Mouse (Mus musculus): ENCODE measurements at regions not wholly inside any gene's neighbourhood (a gene's known extent, or its start where the extent isn't known, plus 50 kb on each side); places are given as distances from the start of the nearest gene placed in this dataset.

GRCm38 (mm10) chr12:54272696-54273095 lies 69.0 kb upstream of the Egln3 start:
- no peaks in the 10 kb centered on the region for H3K9me3 ChIP-seq (replicated peaks; ENCODE audit: control insufficient read depth, insufficient read depth, low read length, poor library complexity, severe bottlenecking)
- no peak overlapping the region for H3K4me3 ChIP-seq (ENCODE audit: low read depth, low read length)
- no peaks in the 10 kb centered on the region for H3K27me3 ChIP-seq (ENCODE audit: control insufficient read depth, insufficient read depth, low read length, poor library complexity, severe bottlenecking)
- TF ChIP-seq POLR2A (IDR thresholded peaks at IDR 0.05; ENCODE audit: insufficient read depth, low read length): no peak
- TF ChIP-seq CTCF (IDR thresholded peaks at IDR 0.05; ENCODE audit: low read depth, low read length): no peak
- TF ChIP-seq EP300 (IDR thresholded peaks at IDR 0.05; ENCODE audit: insufficient read depth, low read depth, low read length): no peak
- no peak overlapping the region for H3K27ac ChIP-seq (ENCODE audit: insufficient read depth, low read length)
- no peak overlapping the region for H3K9ac ChIP-seq (ENCODE audit: low read depth, poor library complexity, severe bottlenecking)
- no peaks in the 10 kb centered on the region for H3K36me3 ChIP-seq (ENCODE audit: control insufficient read depth, insufficient read depth, low read length, poor library complexity, severe bottlenecking)
- H3K4me1 ChIP-seq (ENCODE audit: control insufficient read depth, insufficient read depth, low read length): no peaks in the 10 kb centered on the region

GRCm38 (mm10) chr12:54272226-54272625 lies 68.6 kb upstream of the Egln3 start:
- H3K4me1 ChIP-seq (ENCODE audit: control insufficient read depth, insufficient read depth, low read length): no peaks in the 10 kb centered on the region
- no peak overlapping the region for H3K9ac ChIP-seq (ENCODE audit: low read depth, poor library complexity, severe bottlenecking)
- H3K27ac ChIP-seq (ENCODE audit: insufficient read depth, low read length): no peak overlapping the region
- no peak overlapping the region for H3K4me3 ChIP-seq (ENCODE audit: low read depth, low read length)
- H3K36me3 ChIP-seq (ENCODE audit: control insufficient read depth, insufficient read depth, low read length, poor library complexity, severe bottlenecking): no peaks in the 10 kb centered on the region
- TF ChIP-seq EP300 (IDR thresholded peaks at IDR 0.05; ENCODE audit: insufficient read depth, low read depth, low read length): no peak
- TF ChIP-seq POLR2A (IDR thresholded peaks at IDR 0.05; ENCODE audit: insufficient read depth, low read length): no peak
- no peak for TF ChIP-seq CTCF (IDR thresholded peaks at IDR 0.05; ENCODE audit: low read depth, low read length)
- H3K27me3 ChIP-seq (ENCODE audit: control insufficient read depth, insufficient read depth, low read length, poor library complexity, severe bottlenecking): no peaks in the 10 kb centered on the region
- H3K9me3 ChIP-seq (replicated peaks; ENCODE audit: control insufficient read depth, insufficient read depth, low read length, poor library complexity, severe bottlenecking): no peaks in the 10 kb centered on the region

- Histone ChIP-seq H3K4me1 (ENCODE audit: control insufficient read depth, insufficient read depth, low read length) (no peaks in the 10 kb centered on the region), H3K27me3 (ENCODE audit: control insufficient read depth, insufficient read depth, low read length, poor library complexity, severe bottlenecking) (no peaks in the 10 kb centered on the region), H3K27ac (ENCODE audit: insufficient read depth, low read length) (no peak overlapping the region), H3K4me3 (ENCODE audit: low read depth, low read length) (no peak overlapping the region), H3K36me3 (ENCODE audit: control insufficient read depth, insufficient read depth, low read length, poor library complexity, severe bottlenecking) (no peaks in the 10 kb centered on the region), H3K9me3 (replicated peaks; ENCODE audit: control insufficient read depth, insufficient read depth, low read length, poor library complexity, severe bottlenecking) (no peaks in the 10 kb centered on the region), H3K9ac (ENCODE audit: low read depth, poor library complexity, severe bottlenecking) (no peak overlapping the region)
- TF ChIP-seq EP300 (IDR thresholded peaks at IDR 0.05; ENCODE audit: insufficient read depth, low read depth, low read length): no peak
- TF ChIP-seq POLR2A (IDR thresholded peaks at IDR 0.05; ENCODE audit: insufficient read depth, low read length): no peak
- TF ChIP-seq CTCF (IDR thresholded peaks at IDR 0.05; ENCODE audit: low read depth, low read length): no peak
Observed at GRCm38 (mm10) chr12:54265852-54266251, 62.2 kb upstream of the Egln3 start.

GRCm38 (mm10) chr12:54264893-54265835 lies 61.5 kb upstream of the Egln3 start:
- Histone ChIP-seq H3K9me3 (replicated peaks; ENCODE audit: control insufficient read depth, insufficient read depth, low read length, poor library complexity, severe bottlenecking) (no peaks in the 10 kb centered on the region), H3K27ac (ENCODE audit: insufficient read depth, low read length) (no peak overlapping the region), H3K4me1 (ENCODE audit: control insufficient read depth, insufficient read depth, low read length) (no peaks in the 10 kb centered on the region), H3K9ac (ENCODE audit: low read depth, poor library complexity, severe bottlenecking) (no peak overlapping the region), H3K27me3 (ENCODE audit: control insufficient read depth, insufficient read depth, low read length, poor library complexity, severe bottlenecking) (no peaks in the 10 kb centered on the region), H3K4me3 (ENCODE audit: low read depth, low read length) (no peak overlapping the region), H3K36me3 (ENCODE audit: control insufficient read depth, insufficient read depth, low read length, poor library complexity, severe bottlenecking) (no peaks in the 10 kb centered on the region)
- TF ChIP-seq POLR2A (IDR thresholded peaks at IDR 0.05; ENCODE audit: insufficient read depth, low read length) (no peak), EP300 (IDR thresholded peaks at IDR 0.05; ENCODE audit: insufficient read depth, low read depth, low read length) (no peak), CTCF (IDR thresholded peaks at IDR 0.05; ENCODE audit: low read depth, low read length) (no peak)

GRCm38 (mm10) chr12:54264418-54264733 lies 60.7 kb upstream of the Egln3 start:
- Histone ChIP-seq H3K4me3 (ENCODE audit: low read depth, low read length) (no peak overlapping the region), H3K4me1 (ENCODE audit: control insufficient read depth, insufficient read depth, low read length) (no peaks in the 10 kb centered on the region), H3K36me3 (ENCODE audit: control insufficient read depth, insufficient read depth, low read length, poor library complexity, severe bottlenecking) (no peaks in the 10 kb centered on the region), H3K9ac (ENCODE audit: low read depth, poor library complexity, severe bottlenecking) (no peak overlapping the region), H3K27ac (ENCODE audit: insufficient read depth, low read length) (no peak overlapping the region), H3K9me3 (replicated peaks; ENCODE audit: control insufficient read depth, insufficient read depth, low read length, poor library complexity, severe bottlenecking) (no peaks in the 10 kb centered on the region), H3K27me3 (ENCODE audit: control insufficient read depth, insufficient read depth, low read length, poor library complexity, severe bottlenecking) (no peaks in the 10 kb centered on the region)
- TF ChIP-seq EP300 (IDR thresholded peaks at IDR 0.05; ENCODE audit: insufficient read depth, low read depth, low read length): no peak

- Histone ChIP-seq H3K4me3 (ENCODE audit: low read depth, low read length) (no peak overlapping the region), H3K9me3 (replicated peaks; ENCODE audit: control insufficient read depth, insufficient read depth, low read length, poor library complexity, severe bottlenecking) (no peaks in the 10 kb centered on the region), H3K27me3 (ENCODE audit: control insufficient read depth, insufficient read depth, low read length, poor library complexity, severe bottlenecking) (no peaks in the 10 kb centered on the region), H3K4me1 (ENCODE audit: control insufficient read depth, insufficient read depth, low read length) (no peaks in the 10 kb centered on the region), H3K36me3 (ENCODE audit: control insufficient read depth, insufficient read depth, low read length, poor library complexity, severe bottlenecking) (no peaks in the 10 kb centered on the region), H3K27ac (ENCODE audit: insufficient read depth, low read length) (no peak overlapping the region), H3K9ac (ENCODE audit: low read depth, poor library complexity, severe bottlenecking) (no peak overlapping the region)
- no peak for TF ChIP-seq POLR2A (IDR thresholded peaks at IDR 0.05; ENCODE audit: insufficient read depth, low read length)
- no peak for TF ChIP-seq EP300 (IDR thresholded peaks at IDR 0.05; ENCODE audit: insufficient read depth, low read depth, low read length)
- no peak for TF ChIP-seq CTCF (IDR thresholded peaks at IDR 0.05; ENCODE audit: low read depth, low read length)
Observed at GRCm38 (mm10) chr12:54263733-54264417, 60.2 kb upstream of the Egln3 start.
